Mouse (Mus musculus) liver, embryonic 16.5 days (tissue): Measurements from ENCODE around the gene Clcc1. TPM values are rescaled to one million over a fixed set of nuclear protein-coding genes. Genes with fewer than 3 reads are reported as not detected.
"Not testable (repeated sequence)": the region's sequence is repeated elsewhere in the genome, so short reads cannot be mapped to it uniquely, and the experiment has no call there.

Experiments
- ATAC-seq: fragments of 200-750 bp; cut with Nextera tagmentation; 2 replicates; pipeline ENCODE4 v1.8.0; 2017; ENCODE audit warnings: low read depth, mild to moderate bottlenecking, moderate number of reproducible peaks, moderate library complexity
- H3K27ac ChIP-seq: fragments of 300-500 bp; sonication (generic); 2 replicates; pipeline ENCODE4 v1.5.1; 2014; ENCODE audit warnings: mild to moderate bottlenecking, low read length
- H3K27me3 ChIP-seq: fragments of 300-500 bp; sonication (generic); 2 replicates; pipeline ENCODE4 v1.6.1; 2014; ENCODE audit warnings: low read depth, low read length, mixed read lengths; ENCODE audit not compliant: control insufficient read depth, insufficient read depth
- H3K36me3 ChIP-seq: fragments of 300-500 bp; sonication (generic); 2 replicates; pipeline ENCODE4 v1.6.1; 2014; ENCODE audit warnings: mild to moderate bottlenecking; ENCODE audit not compliant: control insufficient read depth, insufficient read depth
- H3K4me1 ChIP-seq: fragments of 300-500 bp; sonication (generic); 2 replicates; pipeline ENCODE4 v1.6.1; 2014; ENCODE audit warnings: low read depth, low read length, mixed read lengths; ENCODE audit not compliant: control insufficient read depth
- H3K4me2 ChIP-seq: fragments of 300-500 bp; sonication (generic); 2 replicates; pipeline ENCODE4 v1.6.1; 2014; ENCODE audit warnings: low read depth, low read length, mixed read lengths
- H3K4me3 ChIP-seq: fragments of 300-500 bp; sonication (generic); 2 replicates; pipeline ENCODE4 v1.5.1; 2014; ENCODE audit warnings: low read depth, mild to moderate bottlenecking, low read length
- H3K9ac ChIP-seq: fragments of 300-500 bp; sonication (generic); 2 replicates; pipeline ENCODE4 v1.6.1; 2014; ENCODE audit warnings: low read depth, low read length
- H3K9me3 ChIP-seq: fragments of 300-500 bp; sonication (generic); replicated peaks from 2 replicates; pipeline ENCODE4 v1.6.1; 2016; ENCODE audit warnings: low read length; ENCODE audit not compliant: control insufficient read depth
- WGBS: fragments of 180-500 bp; shearing (Covaris S2); extraction: QIAGEN DNeasy Blood & Tissue Kit; methylation state at CpG from one replicate; pipeline ENCODE4 v1.1.7; 2014; ENCODE audit not compliant: insufficient replicate concordance; 5-methylcytosine and 5-hydroxymethylcytosine counted together
- polyA plus RNA-seq: library from polyadenylated mRNA; unstranded; fragments of >200 nt; fragmentation: Nextera tagmentation; extraction: Ambion mirVana; gene quantifications from 2 replicates; pipeline ENCODE4 v1.2.1, GENCODE M21; 2015

Clcc1 gene
- 37.8 and 37.9 TPM in 2 replicates for polyA plus RNA-seq

- Histone ChIP-seq H3K4me3 (peak within 1 kb of the TSS; percentile 89), H3K27ac (peak within 1 kb of the TSS; percentile 81), H3K4me2 (peak within 1 kb of the TSS; percentile 84), H3K9ac (peak within 1 kb of the TSS; percentile 95), H3K36me3 (no peaks in the 10 kb centered on the region), H3K9me3 (no peaks in the 10 kb centered on the region), H3K27me3 (no peaks in the 10 kb centered on the region), H3K4me1 (peaks cover 17% of the 10 kb centered on the region)
- ATAC-seq: peak; percentile 99
- under 1% methylated on average over 57 of the region's 57 CpGs for WGBS
Measured at GRCm38 (mm10) chr3:108653710-108654379, at the start of gene Clcc1. TSS of gene Clcc1 (plus strand) at chr3:108653913.

- no peaks in the 10 kb centered on the region for H3K36me3 ChIP-seq
- H3K4me1 ChIP-seq: no peaks in the 10 kb centered on the region
- H3K4me3 ChIP-seq: no peak overlapping the region
- H3K9me3 ChIP-seq: no peaks in the 10 kb centered on the region
- no peak overlapping the region for H3K4me2 ChIP-seq
- H3K27me3 ChIP-seq: no peaks in the 10 kb centered on the region
- no peak overlapping the region for H3K9ac ChIP-seq
- H3K27ac ChIP-seq: no peak overlapping the region
- no peak for ATAC-seq
- 11% methylated on average over 3 of the region's 3 CpGs for WGBS
Measured at GRCm38 (mm10) chr3:108608906-108609305, 44.8 kb upstream of the Clcc1 start.

- Histone ChIP-seq H3K36me3 (no peaks in the 10 kb centered on the region), H3K4me3 (no peak overlapping the region), H3K9ac (no peak overlapping the region), H3K27ac (no peak overlapping the region), H3K4me1 (no peaks in the 10 kb centered on the region), H3K27me3 (no peaks in the 10 kb centered on the region), H3K4me2 (no peak overlapping the region), H3K9me3 (no peaks in the 10 kb centered on the region)
- 73% methylated on average over 5 of the region's 5 CpGs for WGBS
- ATAC-seq: no peak
Measured at GRCm38 (mm10) chr3:108634761-108635160, 19.0 kb upstream of the Clcc1 start.

- no peaks in the 10 kb centered on the region for H3K4me1 ChIP-seq
- H3K9ac ChIP-seq: no peak overlapping the region
- no peak overlapping the region for H3K27ac ChIP-seq
- H3K27me3 ChIP-seq: no peaks in the 10 kb centered on the region
- H3K9me3 ChIP-seq: no peaks in the 10 kb centered on the region
- H3K4me2 ChIP-seq: no peak overlapping the region
- 72% methylated on average over 4 of the region's 4 CpGs for WGBS
- ATAC-seq: no peak
- H3K36me3 ChIP-seq: no peaks in the 10 kb centered on the region
- H3K4me3 ChIP-seq: no peak overlapping the region
Measured at GRCm38 (mm10) chr3:108639412-108639811, 14.3 kb upstream of the Clcc1 start.

DNA sequence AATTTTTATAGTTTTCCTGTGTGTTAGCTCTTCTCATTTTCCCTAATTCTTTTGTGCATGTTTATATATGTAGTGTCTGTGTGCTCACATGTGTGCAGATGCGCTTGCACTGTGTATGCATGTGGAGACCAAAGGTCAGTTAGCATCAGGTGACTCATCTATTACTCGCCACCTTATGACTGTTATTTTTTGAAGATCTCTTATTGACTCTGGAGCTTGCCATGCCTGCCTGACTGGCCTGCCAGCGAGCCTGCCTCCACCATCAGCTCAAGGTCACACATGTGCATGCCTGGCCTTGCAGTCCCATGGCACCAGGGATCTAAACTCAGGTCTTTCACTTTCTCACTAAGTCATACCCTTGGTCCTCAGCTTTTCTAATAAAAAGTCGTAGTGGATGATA is 12.7 kb upstream of the Clcc1 start:
- Histone ChIP-seq H3K27me3 (no peaks in the 10 kb centered on the region), H3K27ac (no peak overlapping the region), H3K4me1 (no peaks in the 10 kb centered on the region), H3K9ac (no peak overlapping the region), H3K36me3 (no peaks in the 10 kb centered on the region), H3K9me3 (no peaks in the 10 kb centered on the region), H3K4me2 (no peak overlapping the region), H3K4me3 (no peak overlapping the region)
- no peak for ATAC-seq
- 56% methylated on average over 4 of the region's 4 CpGs for WGBS

DNA sequence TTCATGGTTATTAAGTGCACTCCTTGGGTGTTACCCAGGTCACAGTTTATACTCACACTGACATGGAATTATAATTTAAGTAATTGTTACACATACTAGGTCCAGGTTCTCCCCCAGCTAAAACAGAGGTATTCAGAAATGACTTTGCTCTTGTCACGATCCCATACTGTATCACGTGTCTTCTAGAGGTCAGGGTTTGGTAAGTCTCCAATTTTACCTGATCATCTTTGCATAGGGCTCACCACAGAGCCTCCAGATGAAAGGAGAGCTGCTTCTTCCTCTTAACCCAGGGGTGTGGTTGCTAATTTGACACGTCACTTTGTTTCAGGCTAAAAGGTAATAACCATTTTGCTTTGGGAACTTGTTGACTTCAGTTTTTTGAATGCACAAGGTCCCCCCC is 8.9 kb upstream of the Clcc1 start:
- H3K9ac ChIP-seq: no peak overlapping the region
- no peak overlapping the region for H3K4me3 ChIP-seq
- H3K4me1 ChIP-seq: no peaks in the 10 kb centered on the region
- H3K27me3 ChIP-seq: no peaks in the 10 kb centered on the region
- ATAC-seq: no peak
- no peak overlapping the region for H3K4me2 ChIP-seq
- WGBS: 60% methylated on average over 3 of the region's 3 CpGs
- H3K36me3 ChIP-seq: no peaks in the 10 kb centered on the region
- H3K27ac ChIP-seq: no peak overlapping the region
- H3K9me3 ChIP-seq: no peaks in the 10 kb centered on the region

GRCm38 (mm10) chr3:108646036-108646435 is 7.7 kb upstream of the Clcc1 start:
- Histone ChIP-seq H3K27ac (no peak overlapping the region), H3K4me3 (no peak overlapping the region), H3K4me2 (no peak overlapping the region), H3K9ac (no peak overlapping the region), H3K9me3 (no peaks in the 10 kb centered on the region), H3K4me1 (no peaks in the 10 kb centered on the region), H3K27me3 (no peaks in the 10 kb centered on the region), H3K36me3 (no peaks in the 10 kb centered on the region)
- ATAC-seq: no peak
- WGBS: 67% methylated on average over 7 of the region's 7 CpGs

DNA sequence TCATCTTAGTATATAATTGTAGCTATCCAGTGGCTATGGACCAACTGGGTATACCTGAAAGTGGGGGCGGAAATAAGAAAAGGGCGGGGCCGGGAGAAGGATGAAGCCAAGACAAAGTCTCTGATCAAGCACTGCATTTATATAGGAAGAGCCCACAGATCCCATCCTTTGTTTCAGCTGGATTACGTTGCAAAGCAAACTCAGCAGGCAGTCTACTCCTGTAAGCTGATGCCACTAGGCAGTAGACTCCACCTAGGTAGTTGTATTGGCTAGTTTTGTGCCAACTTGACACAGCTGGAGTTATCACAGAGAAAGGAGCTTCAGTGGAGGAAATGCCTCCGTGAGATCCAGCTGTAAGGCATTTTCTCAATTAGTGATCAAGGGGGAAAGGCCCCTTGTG is 6.0 kb upstream of the Clcc1 start:
- H3K36me3 ChIP-seq, H3K4me1 ChIP-seq, ATAC-seq, H3K27ac ChIP-seq, H3K9ac ChIP-seq, H3K9me3 ChIP-seq, H3K27me3 ChIP-seq, H3K4me3 ChIP-seq, H3K4me2 ChIP-seq: not testable (repeated sequence)
- 50% methylated on average over 5 of the region's 5 CpGs for WGBS

DNA sequence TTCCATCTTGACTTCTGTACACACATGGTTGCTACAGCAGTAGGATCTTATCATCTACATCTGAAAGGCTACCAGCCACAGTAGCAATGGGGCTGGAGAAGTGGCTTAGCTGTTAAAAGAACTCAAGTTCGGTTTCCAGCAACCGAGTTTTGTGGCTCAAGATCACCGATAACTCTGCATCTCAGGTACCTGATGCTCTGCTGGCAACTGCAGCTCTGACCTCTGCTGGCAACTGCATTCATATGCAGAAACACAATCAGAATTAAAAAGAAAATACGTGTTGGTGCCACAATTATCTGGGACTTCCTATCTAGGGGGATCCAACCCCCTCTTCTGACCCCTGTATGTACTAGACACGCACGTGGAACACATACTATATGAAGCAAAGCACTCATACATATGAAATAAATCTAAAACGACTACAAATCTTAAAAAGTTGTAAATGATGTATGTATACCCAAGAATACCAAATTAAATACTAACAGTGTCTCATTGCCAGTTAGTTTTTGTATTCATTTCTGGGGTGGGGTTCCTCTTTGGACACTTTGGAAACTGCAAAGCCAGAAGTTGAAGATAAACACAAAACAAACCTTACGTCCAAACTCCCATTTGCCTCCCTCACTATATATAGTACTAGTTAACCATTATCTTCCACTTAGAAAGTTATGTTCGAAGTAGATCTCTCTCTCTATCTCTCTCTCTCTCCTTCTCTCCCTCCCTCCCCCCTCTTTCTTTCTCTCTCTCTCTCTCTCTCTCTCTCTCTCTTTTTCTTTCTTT is 659 bp upstream of the Clcc1 start:
- WGBS: 14% methylated on average over 9 of the region's 9 CpGs
- H3K9ac ChIP-seq: peak overlapping the region; percentile 37; the same call in 1 of the 2 replicates

More for the DNA sequence above, 659 bp upstream of the Clcc1 start:
- ATAC-seq: 0 out of 2 replicates have a peak, but pooled peaks have one; percentile 8
- Histone ChIP-seq H3K9me3 (no peaks in the 10 kb centered on the region), H3K27me3 (no peaks in the 10 kb centered on the region), H3K4me3 (peak overlapping the region; percentile 45), H3K27ac (peak overlapping the region; percentile 3; the same call in 1 of the 2 replicates), H3K4me2 (peak overlapping the region; percentile 84), H3K36me3 (no peaks in the 10 kb centered on the region), H3K4me1 (peaks cover 17% of the 10 kb centered on the region)
